Mouse (Mus musculus) limb, embryonic 13.5 days (tissue): ENCODE measurements around the gene Git1. TPM values are rescaled to one million over a fixed set of nuclear protein-coding genes. Genes with fewer than 3 reads are reported as not detected.

ENCODE experiments used
- ATAC-seq: fragments of 200-750 bp; cut with Nextera tagmentation; 2 replicates; pipeline ENCODE4 v1.8.0; 2017; ENCODE audit warnings: low read depth, moderate number of reproducible peaks, moderate TSS enrichment; ENCODE audit not compliant: low FRiP score
- H3K27ac ChIP-seq: fragments of 300-500 bp; sonication (generic); 2 replicates; pipeline ENCODE4 v1.5.1; 2015; ENCODE audit warnings: inconsistent platforms, mild to moderate bottlenecking, moderate library complexity
- H3K27me3 ChIP-seq: fragments of 300-500 bp; sonication (generic); 2 replicates; pipeline ENCODE4 v1.6.1; 2015; ENCODE audit warnings: mild to moderate bottlenecking, inconsistent platforms
- H3K36me3 ChIP-seq: fragments of 300-500 bp; sonication (generic); 2 replicates; pipeline ENCODE4 v1.6.1; 2015; ENCODE audit warnings: inconsistent platforms, mild to moderate bottlenecking, moderate library complexity
- H3K4me1 ChIP-seq: fragments of 300-500 bp; sonication (generic); 2 replicates; pipeline ENCODE4 v1.6.1; 2015; ENCODE audit warnings: inconsistent platforms
- H3K4me2 ChIP-seq: fragments of 300-500 bp; sonication (generic); replicated peaks from 2 replicates; pipeline ENCODE4 v1.6.1; 2015; ENCODE audit warnings: inconsistent platforms, mild to moderate bottlenecking, moderate library complexity
- H3K4me3 ChIP-seq: fragments of 300-500 bp; sonication (generic); 2 replicates; pipeline ENCODE4 v1.5.1; 2015; ENCODE audit warnings: moderate library complexity, mild to moderate bottlenecking, inconsistent platforms
- H3K9ac ChIP-seq: fragments of 300-500 bp; sonication (generic); 2 replicates; pipeline ENCODE4 v1.6.1; 2015; ENCODE audit warnings: mild to moderate bottlenecking, inconsistent platforms
- H3K9me3 ChIP-seq: fragments of 300-500 bp; sonication (generic); 2 replicates; pipeline ENCODE4 v1.6.1; 2016; ENCODE audit warnings: inconsistent platforms
- WGBS: fragments of 180-500 bp; shearing (Covaris S2); methylation state at CpG from one replicate; pipeline ENCODE4 v1.1.7; 2015; 5-methylcytosine and 5-hydroxymethylcytosine counted together
- polyA plus RNA-seq: library from polyadenylated mRNA; unstranded; fragments of >200 nt; fragmentation: Nextera tagmentation; extraction: Ambion mirVana; gene quantifications from 2 replicates; pipeline ENCODE4 v1.2.1, GENCODE M21; 2015

The Git1 gene
- polyA plus RNA-seq, 1 experiment from 2014 or later = 10.9 TPM

- H3K4me2 ChIP-seq = peak overlapping the region; percentile 96
- peaks cover 7% of the 10 kb centered on the region for H3K36me3 ChIP-seq
- peak overlapping the region; percentile 94 for H3K4me3 ChIP-seq
- ATAC-seq = no peak
- peaks cover 72% of the 10 kb centered on the region for H3K4me1 ChIP-seq
- WGBS = 80% methylated on average over 6 of the region's 6 CpGs
- no peaks in the 10 kb centered on the region for H3K9me3 ChIP-seq
- H3K27me3 ChIP-seq = no peaks in the 10 kb centered on the region
- peak overlapping the region; percentile 33; the same call in 1 of the 2 replicates for H3K27ac ChIP-seq
- H3K9ac ChIP-seq = peak overlapping the region; percentile 93
Observed at GRCm38 (mm10) chr11:77494782-77495181, 1.4 kb downstream of the Git1 start.

GRCm38 (mm10) chr11:77495507-77495906 is 2.1 kb downstream of the Git1 start:
- Histone ChIP-seq H3K36me3 (peaks cover 14% of the 10 kb centered on the region), H3K27me3 (no peaks in the 10 kb centered on the region), H3K9me3 (no peaks in the 10 kb centered on the region), H3K27ac (no peak overlapping the region), H3K4me1 (peaks cover 70% of the 10 kb centered on the region), H3K4me3 (0 out of 2 replicates have a peak overlapping the region, but pooled peaks have one; percentile 94), H3K9ac (no peak overlapping the region), H3K4me2 (no peak overlapping the region)
- no peak for ATAC-seq

- peaks cover 32% of the 10 kb centered on the region for H3K36me3 ChIP-seq
- H3K4me2 ChIP-seq = no peak overlapping the region
- H3K9me3 ChIP-seq = no peaks in the 10 kb centered on the region
- H3K9ac ChIP-seq = peak overlapping the region; percentile 19; the same call in 1 of the 2 replicates
- WGBS = 21% methylated on average over 6 of the region's 6 CpGs
- no peak overlapping the region for H3K4me3 ChIP-seq
- no peak for ATAC-seq
- peaks cover 62% of the 10 kb centered on the region for H3K4me1 ChIP-seq
- H3K27me3 ChIP-seq = no peaks in the 10 kb centered on the region
- peak overlapping the region; percentile 48; the same call in 1 of the 2 replicates for H3K27ac ChIP-seq
Observed at GRCm38 (mm10) chr11:77497341-77497756, 4.0 kb downstream of the Git1 start.

GRCm38 (mm10) chr11:77497851-77498250 is 4.5 kb downstream of the Git1 start:
- ATAC-seq = no peak
- 60% methylated on average over 4 of the region's 4 CpGs for whole genome bisulfite sequencing
- no peak overlapping the region for H3K4me3 ChIP-seq
- no peak overlapping the region for H3K4me2 ChIP-seq
- H3K4me1 ChIP-seq = peaks cover 60% of the 10 kb centered on the region
- no peaks in the 10 kb centered on the region for H3K27me3 ChIP-seq
- no peaks in the 10 kb centered on the region for H3K9me3 ChIP-seq
- peaks cover 37% of the 10 kb centered on the region for H3K36me3 ChIP-seq
- H3K27ac ChIP-seq = no peak overlapping the region
- H3K9ac ChIP-seq = peak overlapping the region; percentile 35; the same call in 1 of the 2 replicates

GRCm38 (mm10) chr11:77498261-77499139 is 5.1 kb downstream of the Git1 start:
- Histone ChIP-seq H3K4me2 (no peak overlapping the region), H3K4me1 (peaks cover 60% of the 10 kb centered on the region), H3K27me3 (no peaks in the 10 kb centered on the region), H3K4me3 (no peak overlapping the region), H3K9ac (peak overlapping the region; percentile 35; the same call in 1 of the 2 replicates), H3K27ac (no peak overlapping the region), H3K9me3 (no peaks in the 10 kb centered on the region), H3K36me3 (peaks cover 43% of the 10 kb centered on the region)
- no peak for ATAC-seq
- WGBS = 73% methylated on average over 12 of the region's 12 CpGs

GRCm38 (mm10) chr11:77499354-77499753 is 6.0 kb downstream of the Git1 start:
- Histone ChIP-seq H3K9me3 (no peaks in the 10 kb centered on the region), H3K4me1 (peaks cover 54% of the 10 kb centered on the region), H3K27me3 (no peaks in the 10 kb centered on the region), H3K27ac (no peak overlapping the region), H3K9ac (no peak overlapping the region), H3K4me3 (no peak overlapping the region), H3K4me2 (no peak overlapping the region), H3K36me3 (peaks cover 52% of the 10 kb centered on the region)
- WGBS = 83% methylated on average over 7 of the region's 7 CpGs
- no peak for ATAC-seq

GRCm38 (mm10) chr11:77500361-77501325 is 7.3 kb downstream of the Git1 start:
- no peak overlapping the region for H3K4me2 ChIP-seq
- no peaks in the 10 kb centered on the region for H3K27me3 ChIP-seq
- no peak for ATAC-seq
- WGBS = 81% methylated on average over 17 of the region's 17 CpGs
- no peak overlapping the region for H3K27ac ChIP-seq
- peaks cover 41% of the 10 kb centered on the region for H3K4me1 ChIP-seq
- no peak overlapping the region for H3K9ac ChIP-seq
- H3K4me3 ChIP-seq = no peak overlapping the region
- peaks cover 65% of the 10 kb centered on the region for H3K36me3 ChIP-seq
- no peaks in the 10 kb centered on the region for H3K9me3 ChIP-seq

- Histone ChIP-seq H3K36me3 (peaks cover 72% of the 10 kb centered on the region), H3K4me2 (no peak overlapping the region), H3K9me3 (no peaks in the 10 kb centered on the region), H3K27ac (no peak overlapping the region), H3K4me3 (no peak overlapping the region), H3K27me3 (no peaks in the 10 kb centered on the region), H3K4me1 (peaks cover 34% of the 10 kb centered on the region), H3K9ac (no peak overlapping the region)
- 31% methylated on average over 5 of the region's 5 CpGs for WGBS
- no peak for ATAC-seq
Observed at GRCm38 (mm10) chr11:77501392-77501791, 8.0 kb downstream of the Git1 start.

GRCm38 (mm10) chr11:77501971-77502370 is 8.6 kb downstream of the Git1 start:
- H3K9me3 ChIP-seq = no peaks in the 10 kb centered on the region
- ATAC-seq = no peak
- no peaks in the 10 kb centered on the region for H3K27me3 ChIP-seq
- peaks cover 30% of the 10 kb centered on the region for H3K4me1 ChIP-seq
- H3K27ac ChIP-seq = no peak overlapping the region
- WGBS = 94% methylated on average over 4 of the region's 4 CpGs
- H3K9ac ChIP-seq = no peak overlapping the region
- no peak overlapping the region for H3K4me2 ChIP-seq
- H3K36me3 ChIP-seq = peaks cover 78% of the 10 kb centered on the region
- H3K4me3 ChIP-seq = no peak overlapping the region

- no peak for ATAC-seq
- H3K4me1 ChIP-seq = peaks cover 28% of the 10 kb centered on the region
- no peak overlapping the region for H3K9ac ChIP-seq
- no peak overlapping the region for H3K27ac ChIP-seq
- 90% methylated on average over 6 of the region's 6 CpGs for WGBS
- no peaks in the 10 kb centered on the region for H3K9me3 ChIP-seq
- H3K27me3 ChIP-seq = no peaks in the 10 kb centered on the region
- peaks cover 83% of the 10 kb centered on the region for H3K36me3 ChIP-seq
- no peak overlapping the region for H3K4me3 ChIP-seq
- H3K4me2 ChIP-seq = no peak overlapping the region
Observed at GRCm38 (mm10) chr11:77502481-77502880, 9.1 kb downstream of the Git1 start.

GRCm38 (mm10) chr11:77503511-77503910 is 10.1 kb downstream of the Git1 start:
- H3K36me3 ChIP-seq = peaks cover 87% of the 10 kb centered on the region

GRCm38 (mm10) chr11:77504377-77504776 is 11.0 kb downstream of the Git1 start:
- H3K4me1 ChIP-seq = peaks cover 30% of the 10 kb centered on the region
- H3K9ac ChIP-seq = no peak overlapping the region
- H3K36me3 ChIP-seq = peaks cover 91% of the 10 kb centered on the region
- WGBS = 96% methylated on average over 19 of the region's 19 CpGs
- H3K4me2 ChIP-seq = no peak overlapping the region
- H3K27ac ChIP-seq = no peak overlapping the region
- no peaks in the 10 kb centered on the region for H3K9me3 ChIP-seq
- ATAC-seq = no peak
- H3K4me3 ChIP-seq = no peak overlapping the region
- no peaks in the 10 kb centered on the region for H3K27me3 ChIP-seq

More at GRCm38 (mm10) chr11:77503511-77503910, 10.1 kb downstream of the Git1 start:
- Histone ChIP-seq H3K27ac (no peak overlapping the region; the same call in 1 of the 2 replicates), H3K4me1 (peaks cover 26% of the 10 kb centered on the region), H3K27me3 (no peaks in the 10 kb centered on the region), H3K4me2 (no peak overlapping the region), H3K9me3 (no peaks in the 10 kb centered on the region), H3K9ac (no peak overlapping the region), H3K4me3 (no peak overlapping the region)
- no peak for ATAC-seq
- WGBS = 79% methylated on average over 3 of the region's 3 CpGs
